Mouse (Mus musculus): Measurements from ENCODE around the gene Ckmt2. TPM values are rescaled to one million over a fixed set of nuclear protein-coding genes. Genes with fewer than 3 reads are reported as not detected.

The Ckmt2 gene
- total and polyA plus RNA-seq, 3 experiments = not detected

DNA sequence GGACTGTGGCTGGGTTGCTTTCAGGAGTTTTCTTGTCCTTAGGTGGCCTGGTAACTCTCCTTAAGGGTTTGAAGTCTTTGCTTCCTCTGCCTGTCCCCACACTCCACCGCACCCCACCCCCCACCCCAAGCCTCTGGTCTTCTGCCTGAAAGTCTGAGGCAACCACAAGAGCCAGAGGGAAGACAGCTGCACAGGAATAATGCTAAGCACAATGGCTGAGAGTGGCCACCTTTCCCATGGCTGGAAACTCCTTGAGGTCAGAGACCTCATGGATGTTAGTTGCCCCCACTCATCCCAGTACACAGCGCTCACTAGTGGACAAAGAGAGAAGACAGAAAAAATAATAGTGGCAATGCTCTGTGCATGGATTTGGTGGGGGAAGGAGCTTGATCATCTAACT lies 41.1 kb upstream of the Ckmt2 start:
- H3K4me2 ChIP-seq (ENCODE audit: insufficient read depth, low read depth, poor library complexity, severe bottlenecking) = no peak overlapping the region
- no peak overlapping the region for H3K9ac ChIP-seq (ENCODE audit: insufficient read depth, low read depth)
- dilution Hi-C loops (cut with MboI; ENCODE audit: extremely low pct_ligation_motif_present, extremely low pct_unique_long_range_greater_than_20kb, low sequenced_read_pairs) = no loop called here
- H3K36me3 ChIP-seq (replicated peaks in 1 of 2; ENCODE audit: control insufficient read depth in 1 of 2, insufficient read depth in 1 of 2, low read length in 1 of 2) = peaks cover 0 to 35% of the 10 kb centered on the region in 2 experiments
- H3K4me1 ChIP-seq (ENCODE audit: control insufficient read depth in 1 of 2, insufficient read depth in 2 of 2) = peaks cover 0 to 12% of the 10 kb centered on the region in 2 experiments; a peak in 2 of 4 replicates
- in situ Hi-C loops (cut with MboI; ENCODE audit: low pct_ligation_motif_present, low pct_unique_long_range_greater_than_20kb, low sequenced_read_pairs) = loop anchor here (25.0 kb wide), 2 partner anchors 419 to 819 kb away; no protein-coding TSS in a partner anchor
- H3K27me3 ChIP-seq (replicated peaks) = no peaks in the 10 kb centered on the region
- no peaks in the 10 kb centered on the region for H3K9me3 ChIP-seq (replicated peaks; ENCODE audit: low read length)
- TF ChIP-seq CTCF (conservative IDR thresholded peaks at IDR 0.05 in 1 of 2, IDR thresholded peaks at IDR 0.05 in 1 of 2; ENCODE audit: low read depth in 2 of 2, low read length in 2 of 2) (no peak), CHD1 (IDR thresholded peaks at IDR 0.05; ENCODE audit: low read depth, low read length) (no peak), MAFK (IDR thresholded peaks at IDR 0.05; ENCODE audit: insufficient replicate concordance, low read length) (no peak), MYC (IDR thresholded peaks at IDR 0.05; ENCODE audit: low read depth, low read length) (no peak), SIN3A (IDR thresholded peaks at IDR 0.05; ENCODE audit: low read length) (no peak), RAD21 (IDR thresholded peaks at IDR 0.05; ENCODE audit: low read depth, low read length) (no peak), ZMIZ1 (IDR thresholded peaks at IDR 0.05; ENCODE audit: low read depth, low read length) (no peak), HCFC1 (IDR thresholded peaks at IDR 0.05; ENCODE audit: low read depth, low read length) (no peak), ZC3H11A (IDR thresholded peaks at IDR 0.05; ENCODE audit: low read depth, low read length) (no peak), TCF12 (IDR thresholded peaks at IDR 0.05; ENCODE audit: low read depth, low read length) (no peak), ELF1 (IDR thresholded peaks at IDR 0.05; ENCODE audit: low read depth, low read length) (no peak), RCOR1 (conservative IDR thresholded peaks at IDR 0.05; ENCODE audit: low read depth, low read length) (no peak), ZKSCAN1 (IDR thresholded peaks at IDR 0.05; ENCODE audit: borderline replicate concordance, low read depth, low read length) (no peak), SMC3 (IDR thresholded peaks at IDR 0.05; ENCODE audit: low read depth, low read length) (no peak), PAX5 (IDR thresholded peaks at IDR 0.05; ENCODE audit: low read length) (no peak), JUND (conservative IDR thresholded peaks at IDR 0.05; ENCODE audit: low read depth, low read length) (no peak), NELFE (IDR thresholded peaks at IDR 0.05; ENCODE audit: low read depth, low read length) (no peak), KAT2A (IDR thresholded peaks at IDR 0.05; ENCODE audit: insufficient replicate concordance, low read length) (no peak)
- H3K27ac ChIP-seq (ENCODE audit: insufficient read depth, low read depth) = no peak overlapping the region
- H3K79me2 ChIP-seq (replicated peaks; ENCODE audit: control insufficient read depth, extremely low read depth, insufficient read depth, poor library complexity, severe bottlenecking) = no peaks in the 10 kb centered on the region
- no peak for DNase-seq (ENCODE audit: extremely low read depth)
- no peak overlapping the region for H3K4me3 ChIP-seq (replicated peaks in 1 of 3; ENCODE audit: low read depth in 2 of 3, low read length in 2 of 3, poor library complexity in 1 of 3)

DNA sequence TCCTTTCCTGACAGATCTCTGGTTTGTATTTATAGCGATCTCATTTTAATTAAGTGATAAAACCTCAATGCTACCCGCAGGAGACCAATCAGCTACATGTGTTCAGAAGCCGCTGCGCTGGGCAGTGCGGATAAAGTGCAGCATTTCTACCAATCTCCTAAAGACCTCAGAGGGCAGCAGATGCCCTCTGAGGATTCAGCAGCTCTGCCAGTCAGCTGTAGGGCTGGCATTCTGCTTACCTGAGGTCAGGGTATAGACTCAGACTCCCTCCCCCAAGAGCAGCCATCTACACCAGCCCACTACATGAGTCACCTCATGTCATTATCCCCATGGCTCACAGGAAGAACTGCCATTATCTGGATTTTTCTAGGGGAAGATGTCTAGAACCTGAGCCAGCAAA lies 39.6 kb upstream of the Ckmt2 start:
- no peaks in the 10 kb centered on the region for H3K79me2 ChIP-seq (replicated peaks; ENCODE audit: control insufficient read depth, extremely low read depth, insufficient read depth, poor library complexity, severe bottlenecking)
- H3K27ac ChIP-seq (ENCODE audit: insufficient read depth, low read depth) = no peak overlapping the region
- DNase-seq (ENCODE audit: extremely low read depth) = no peak
- H3K9ac ChIP-seq (ENCODE audit: insufficient read depth, low read depth) = no peak overlapping the region
- dilution Hi-C loops (cut with MboI; ENCODE audit: extremely low pct_ligation_motif_present, extremely low pct_unique_long_range_greater_than_20kb, low sequenced_read_pairs) = no loop called here
- TF ChIP-seq MXI1 (IDR thresholded peaks at IDR 0.05; ENCODE audit: low read depth, low read length) = no peak
- TF ChIP-seq NRF1 (IDR thresholded peaks at IDR 0.05; ENCODE audit: low read depth, low read length) = no peak
- TF ChIP-seq MEF2A (IDR thresholded peaks at IDR 0.05; ENCODE audit: borderline replicate concordance, low read depth, low read length) = no peak
- no peak for TF ChIP-seq IRF4 (IDR thresholded peaks at IDR 0.05; ENCODE audit: low read depth, low read length)
- TF ChIP-seq MAX (IDR thresholded peaks at IDR 0.05; ENCODE audit: low read length) = no peak
- TF ChIP-seq MAZ (IDR thresholded peaks at IDR 0.05; ENCODE audit: low read depth, low read length) = no peak
- no peak for TF ChIP-seq CTCF (conservative IDR thresholded peaks at IDR 0.05 in 1 of 2, IDR thresholded peaks at IDR 0.05 in 1 of 2; ENCODE audit: low read depth in 2 of 2, low read length in 2 of 2)
- TF ChIP-seq JUN (IDR thresholded peaks at IDR 0.05; ENCODE audit: insufficient read depth, low read depth, low read length) = no peak
- no peak for TF ChIP-seq POLR2AphosphoS2 (IDR thresholded peaks at IDR 0.05; ENCODE audit: low read depth, low read length)
- no peak for TF ChIP-seq SMC3 (IDR thresholded peaks at IDR 0.05; ENCODE audit: low read depth, low read length)
- no peak for TF ChIP-seq POLR2A (IDR thresholded peaks at IDR 0.05; ENCODE audit: low read depth, low read length)
- no peak for TF ChIP-seq TBP (conservative IDR thresholded peaks at IDR 0.05; ENCODE audit: low read depth, low read length)
- TF ChIP-seq ZNF384 (IDR thresholded peaks at IDR 0.05; ENCODE audit: low read depth, low read length) = no peak
- TF ChIP-seq KAT2A (IDR thresholded peaks at IDR 0.05; ENCODE audit: insufficient replicate concordance, low read length) = no peak
- no peak for TF ChIP-seq GABPA (IDR thresholded peaks at IDR 0.05; ENCODE audit: insufficient replicate concordance, low read depth, low read length)
- no peak for TF ChIP-seq RCOR1 (conservative IDR thresholded peaks at IDR 0.05; ENCODE audit: low read depth, low read length)
- no peak for TF ChIP-seq E2F4 (IDR thresholded peaks at IDR 0.05; ENCODE audit: insufficient replicate concordance, low read depth, low read length)
- peaks cover 0 to 10% of the 10 kb centered on the region in 2 experiments; a peak in 2 of 4 replicates for H3K4me1 ChIP-seq (ENCODE audit: control insufficient read depth in 1 of 2, insufficient read depth in 2 of 2)
- no peaks in the 10 kb centered on the region for H3K27me3 ChIP-seq (replicated peaks)
- no peak overlapping the region for H3K4me2 ChIP-seq (ENCODE audit: insufficient read depth, low read depth, poor library complexity, severe bottlenecking)
- H3K36me3 ChIP-seq (replicated peaks in 1 of 2; ENCODE audit: control insufficient read depth in 1 of 2, insufficient read depth in 1 of 2, low read length in 1 of 2) = peaks cover 0 to 36% of the 10 kb centered on the region in 2 experiments
- H3K4me3 ChIP-seq (replicated peaks in 1 of 3; ENCODE audit: low read depth in 2 of 3, low read length in 2 of 3, poor library complexity in 1 of 3) = no peak overlapping the region
- in situ Hi-C loops (cut with MboI; ENCODE audit: low pct_ligation_motif_present, low pct_unique_long_range_greater_than_20kb, low sequenced_read_pairs) = loop anchor here (25.0 kb wide), 2 partner anchors 421 to 821 kb away; no protein-coding TSS in a partner anchor
- no peaks in the 10 kb centered on the region for H3K9me3 ChIP-seq (replicated peaks; ENCODE audit: low read length)

Measured in CH12.LX (cell line).